Mouse (Mus musculus): Measurements from ENCODE around the gene Tmem206.

DNA sequence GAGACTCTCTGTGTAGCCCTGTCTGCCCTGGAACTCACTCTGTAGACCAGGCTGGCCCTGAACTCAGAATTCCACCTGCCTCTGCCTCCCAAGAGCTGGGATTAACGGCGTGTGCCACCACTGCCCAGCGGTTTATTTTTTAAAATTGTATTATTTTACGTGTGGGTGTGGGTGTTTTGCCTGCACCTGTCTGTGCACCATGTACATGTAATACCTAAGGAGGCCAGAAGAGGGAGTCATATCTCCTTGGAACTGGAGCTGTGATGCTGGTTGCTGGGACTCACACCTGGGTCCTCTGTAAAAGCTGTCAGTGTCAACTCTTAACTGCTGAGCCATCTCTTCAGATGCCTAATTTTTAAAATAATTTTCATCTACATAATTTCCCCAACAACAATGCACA is 38.8 kb downstream of the Tmem206 start:
- TF ChIP-seq CTCF (IDR thresholded peaks at IDR 0.05; ENCODE audit: low read depth): peak; percentile 82
- no peak for TF ChIP-seq EP300 (IDR thresholded peaks at IDR 0.05; ENCODE audit: low read depth)

Measured in liver, embryonic 14.5 days (tissue).